Mouse (Mus musculus) MEL (cell line): ENCODE results near the gene Zfp637.

Experiments used
- EP300 ChIP-seq, 2 experiments: IDR thresholded peaks; 2 replicates each; pipeline ENCODE4 v1.6.1; 2011; ENCODE audit warnings: improper control_type of control experiment in 2 of 2, low read length in 2 of 2, low read depth in 1 of 2, mild to moderate bottlenecking in 1 of 2
- MAFK ChIP-seq: IDR thresholded peaks from 2 replicates; pipeline ENCODE4 v1.6.1; 2011; ENCODE audit warnings: low read depth, mild to moderate bottlenecking, low read length, improper control_type of control experiment, borderline replicate concordance
- MAX ChIP-seq: IDR thresholded peaks from 2 replicates; pipeline ENCODE4 v1.6.1; 2011; ENCODE audit warnings: low read length, improper control_type of control experiment
- MYC ChIP-seq: IDR thresholded peaks from 2 replicates; pipeline ENCODE4 v1.6.1; 2011; ENCODE audit warnings: low read depth, mild to moderate bottlenecking, low read length, improper control_type of control experiment, moderate library complexity
- NELFE ChIP-seq: IDR thresholded peaks from 2 replicates; pipeline ENCODE4 v1.6.1; 2011; ENCODE audit warnings: low read depth, low read length, improper control_type of control experiment
- USF1 ChIP-seq: IDR thresholded peaks from 2 replicates; pipeline ENCODE4 v1.6.1; 2014; ENCODE audit warnings: low read depth, mild to moderate bottlenecking, inconsistent platforms, low read length, improper control_type of control experiment, moderate library complexity
- ZC3H11A ChIP-seq: IDR thresholded peaks from 2 replicates; pipeline ENCODE4 v1.6.1; 2012; ENCODE audit warnings: low read depth, mild to moderate bottlenecking, inconsistent platforms, low read length, improper control_type of control experiment
- ZKSCAN1 ChIP-seq: IDR thresholded peaks from 2 replicates; pipeline ENCODE4 v1.6.1; 2012; ENCODE audit warnings: low read depth, mild to moderate bottlenecking, inconsistent platforms, low read length, improper control_type of control experiment, moderate library complexity
- ZNF384 ChIP-seq: IDR thresholded peaks from 2 replicates; pipeline ENCODE4 v1.6.1; 2012; ENCODE audit warnings: low read depth, mild to moderate bottlenecking, inconsistent platforms, low read length, improper control_type of control experiment

DNA sequence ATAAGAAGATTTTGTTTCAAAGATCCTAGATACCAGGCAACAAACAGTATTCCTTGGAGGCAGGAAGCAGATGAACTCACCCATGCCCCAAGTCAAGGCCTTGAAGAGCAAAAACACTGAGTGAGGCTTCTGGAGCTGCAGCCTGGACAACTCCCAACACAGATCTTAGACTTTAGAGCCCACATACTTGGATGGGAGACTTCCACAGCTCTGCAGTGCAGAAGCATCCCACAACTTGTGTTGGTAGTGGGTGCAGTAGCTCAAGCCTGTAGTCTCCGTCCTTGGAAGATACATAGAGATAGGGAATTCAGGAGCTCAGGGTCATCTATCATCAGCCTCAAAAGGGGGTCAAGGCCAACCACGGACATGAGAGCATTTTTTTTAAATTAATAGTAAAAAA is 45.0 kb downstream of the Zfp637 start:
- TF ChIP-seq MAFK (no peak), ZKSCAN1 (no peak), MAX (no peak), ZC3H11A (no peak), ZNF384 (no peak), EP300 (IDR thresholded peaks at IDR 0.05; ENCODE audit: low read depth in 1 of 2, low read length in 2 of 2) (no peak), NELFE (no peak), MYC (no peak), USF1 (no peak)
